Mouse (Mus musculus) frontal cortex, postnatal 10 days (tissue): Measurements from ENCODE around the gene Qrfp.

Experiments
- DNase-seq, 2 experiments: peaks; one replicate each; pipeline ENCODE4 v3.0.0; 2022; ENCODE audit warnings: low spot score in 2 of 2, mixed read lengths in 1 of 2

Gene Qrfp

DNA sequence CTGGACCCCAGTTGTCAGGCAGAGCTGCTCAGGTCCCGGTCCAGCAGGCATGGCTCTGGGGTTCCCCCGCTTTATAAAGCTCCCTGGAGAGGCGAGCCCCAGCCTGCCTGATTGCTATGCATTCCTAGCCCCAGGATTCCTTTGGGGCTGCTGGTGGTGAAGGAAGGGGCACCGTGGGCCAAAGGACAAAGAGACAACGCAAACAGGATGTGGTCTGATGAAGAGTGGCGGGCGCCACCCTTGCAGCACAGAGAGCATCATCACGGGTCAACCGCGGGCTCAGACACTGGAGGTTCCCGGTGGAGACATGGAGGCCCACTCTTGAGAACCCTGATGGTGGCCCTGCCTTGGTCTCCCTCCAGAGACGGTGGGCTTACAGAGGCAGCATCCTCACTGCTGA lies at the start of gene Qrfp:
Gene Qrfp, minus strand, starts transcription at position 137 of the 400 bp plus-strand sequence.
- DNase-seq, result no peak

DNA sequence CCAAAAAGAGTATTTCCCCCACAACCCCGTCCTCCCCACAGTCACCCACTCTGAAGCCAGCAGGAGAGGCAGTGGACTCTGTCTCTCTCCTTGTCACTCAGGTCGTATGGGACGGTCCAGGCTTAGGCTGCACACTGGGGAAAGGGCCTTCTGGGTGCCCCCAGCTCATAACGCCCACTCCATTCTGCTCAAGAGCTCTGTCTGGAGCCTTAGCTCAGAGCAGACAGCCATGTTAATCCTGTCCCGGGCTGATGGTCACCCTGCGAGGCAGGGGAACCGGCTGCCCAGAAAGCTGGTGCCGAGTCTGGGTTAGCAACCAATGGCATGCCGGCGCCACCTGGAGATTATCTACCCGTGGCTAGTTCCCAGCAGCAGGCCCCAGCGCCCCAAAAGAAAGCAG lies 48.1 kb upstream of the Qrfp start:
- no peak for DNase-seq

DNA sequence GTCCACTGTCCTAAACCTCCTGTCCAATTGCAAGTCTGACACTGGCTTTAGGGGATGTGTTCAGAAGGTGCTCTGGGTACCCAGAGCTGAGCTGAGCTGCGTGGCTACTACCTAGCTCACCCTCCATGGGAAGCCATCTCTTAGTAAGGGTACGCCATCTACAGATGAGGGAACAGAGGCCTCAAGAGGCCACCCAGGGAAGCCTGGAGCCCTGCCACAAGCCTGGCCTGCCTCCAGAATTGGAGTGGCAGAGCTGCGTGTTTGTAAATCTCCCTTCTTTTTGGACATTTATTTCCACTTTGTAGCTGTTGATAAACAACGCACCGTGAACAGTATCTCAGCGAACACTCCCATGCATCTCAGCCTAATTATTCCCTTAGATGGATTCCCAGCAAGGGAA lies 46.8 kb upstream of the Qrfp start:
- DNase-seq, result no peak

DNA sequence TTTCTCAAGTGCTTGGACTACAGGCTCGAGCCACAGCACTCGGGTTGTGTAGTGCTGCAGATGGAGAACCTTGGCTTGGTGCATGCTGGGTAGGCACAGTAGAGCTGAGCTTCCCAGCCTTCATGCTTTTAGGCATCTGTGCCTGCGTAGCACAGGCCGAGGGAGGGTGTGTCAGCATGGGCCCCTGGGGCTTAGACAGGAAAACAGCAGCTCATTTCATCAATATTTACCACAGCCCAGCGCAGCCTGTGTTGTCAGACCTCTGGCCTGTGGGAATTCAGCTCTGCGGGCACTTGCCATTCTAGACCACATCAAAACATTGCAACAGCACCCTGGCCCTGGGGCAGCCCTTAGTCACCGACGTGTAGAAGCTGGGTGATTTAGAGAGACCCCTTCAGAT lies 45.6 kb upstream of the Qrfp start:
- DNase-seq, result no peak

DNA sequence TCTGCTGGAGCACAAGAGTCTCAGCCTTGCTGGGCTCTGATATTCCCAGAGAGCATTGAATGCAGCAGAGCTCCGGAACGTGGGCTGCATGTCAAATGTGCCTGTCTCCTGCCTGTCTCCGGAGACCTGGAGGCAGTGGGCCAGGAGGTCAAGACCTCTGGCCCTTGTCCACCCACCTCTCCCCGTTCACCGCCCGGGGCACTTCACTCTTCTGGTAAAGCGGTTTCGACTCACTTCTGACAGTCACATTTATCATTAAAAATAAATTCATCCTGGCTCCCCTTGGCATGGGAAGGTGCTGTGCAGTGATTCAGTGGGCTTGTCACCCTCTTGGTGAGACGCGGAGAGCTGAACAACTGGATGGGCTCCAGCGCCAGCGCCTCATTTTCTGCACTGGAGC lies 39.8 kb upstream of the Qrfp start:
- no peak for DNase-seq

DNA sequence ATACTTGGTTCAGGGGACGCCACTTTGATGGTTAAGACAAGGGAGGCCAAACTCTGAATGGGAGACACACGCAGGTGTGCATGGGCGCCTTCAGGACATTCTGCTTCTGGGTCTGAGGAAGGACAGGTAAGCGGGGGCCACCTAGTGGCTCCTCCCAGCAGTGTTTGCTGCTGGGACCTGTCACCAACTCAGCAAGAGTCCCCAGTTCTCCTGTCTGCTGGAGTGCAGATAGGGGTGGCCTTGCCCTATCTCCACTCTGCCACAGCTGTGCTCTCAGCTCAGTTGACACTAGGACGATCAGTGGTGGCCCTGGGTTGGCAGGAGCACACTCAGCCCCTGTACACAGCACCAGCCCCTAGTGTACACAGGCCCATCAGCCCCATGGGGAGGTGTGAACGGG lies 37.5 kb upstream of the Qrfp start:
- no peak for DNase-seq

DNA sequence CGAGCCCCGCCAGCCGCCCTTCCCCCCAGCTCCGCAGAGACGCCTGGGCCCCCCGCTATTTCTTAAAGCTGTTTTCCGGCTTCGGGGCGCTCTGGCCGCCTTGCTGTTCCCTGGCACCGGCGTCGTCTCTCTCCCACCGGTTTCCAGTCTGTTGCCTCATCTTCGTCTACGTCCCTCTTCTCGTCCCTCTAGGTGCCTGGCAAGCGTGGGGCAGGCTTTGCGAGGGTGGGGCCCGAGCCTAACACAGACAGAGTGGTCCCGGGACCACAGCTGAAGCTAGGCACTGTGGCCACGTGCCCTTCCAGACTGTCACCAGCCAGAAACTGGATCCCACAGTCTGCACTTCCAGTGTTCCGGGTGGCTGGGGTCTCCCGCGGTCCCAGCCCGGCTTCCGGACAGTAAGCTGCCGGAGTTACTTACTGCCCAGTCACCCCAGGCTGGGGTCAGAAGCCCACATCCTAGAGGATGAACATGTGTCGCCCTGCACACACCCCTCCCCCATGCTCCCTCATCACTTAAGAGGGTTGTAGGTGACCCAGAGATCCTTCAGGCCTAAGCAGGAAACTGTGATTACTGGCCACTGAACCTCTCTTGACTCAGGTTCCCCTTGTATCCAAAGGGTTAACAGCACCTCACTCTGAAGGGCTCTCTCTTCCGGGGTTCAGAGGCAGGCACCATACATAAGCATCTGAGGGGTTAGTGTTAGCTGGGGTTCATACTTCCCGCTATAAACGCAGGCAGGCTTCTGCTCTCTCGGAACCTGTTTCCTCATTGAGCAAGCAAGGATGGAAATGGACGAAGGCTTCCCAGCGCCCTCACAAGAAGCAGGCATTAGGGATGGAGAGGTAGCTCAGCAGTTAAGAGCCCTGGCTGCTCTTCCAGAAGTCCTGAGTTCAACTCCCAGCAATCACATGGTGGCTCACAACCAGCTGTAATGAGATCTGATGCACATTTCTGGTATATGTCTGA lies 36.6 kb upstream of the Qrfp start:
- DNase-seq, result no peak

DNA sequence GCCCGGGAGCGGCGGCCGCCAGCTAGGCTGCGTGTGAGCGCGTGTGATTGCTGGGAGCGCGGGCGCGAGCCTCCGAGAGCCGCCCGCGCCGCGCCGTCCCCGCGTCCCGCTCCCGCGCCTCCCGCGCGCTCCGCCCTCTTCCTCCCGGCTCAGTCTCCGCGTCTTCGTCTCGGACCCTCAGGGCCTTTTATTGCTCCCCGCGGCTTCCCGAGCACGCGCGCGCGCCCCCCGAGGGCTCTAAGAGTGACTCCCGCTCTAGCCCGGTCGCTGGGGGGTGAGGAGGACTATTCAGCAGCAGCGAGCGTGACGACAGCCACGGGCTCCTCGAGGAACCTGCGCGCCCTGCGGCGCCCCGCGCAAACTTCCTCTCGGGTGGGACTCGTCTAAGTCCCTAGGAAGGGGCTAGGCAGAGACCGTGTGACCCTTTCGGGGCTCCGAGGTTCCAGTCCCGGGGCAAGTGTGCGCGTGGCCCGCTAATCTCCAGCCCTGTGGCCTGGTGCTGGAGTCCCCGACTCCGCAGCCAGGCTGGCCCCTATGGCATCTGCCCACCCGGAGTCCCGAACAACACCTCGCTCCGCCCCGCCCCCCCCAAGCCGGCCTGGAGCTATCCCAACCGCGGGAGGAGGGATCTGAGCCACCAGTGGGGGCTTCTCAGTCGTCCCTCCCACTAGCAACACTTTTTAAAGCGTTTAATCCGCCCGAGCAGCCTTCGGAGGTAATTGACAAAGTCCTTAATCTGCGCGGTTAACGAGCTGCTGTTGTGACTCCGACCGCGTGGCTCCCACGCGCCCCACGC lies 35.7 kb upstream of the Qrfp start, which contains the start of gene Fibcd1:
Gene Fibcd1, minus strand, starts transcription at position 110 of the 796 bp plus-strand sequence.
- no peak for DNase-seq

DNA sequence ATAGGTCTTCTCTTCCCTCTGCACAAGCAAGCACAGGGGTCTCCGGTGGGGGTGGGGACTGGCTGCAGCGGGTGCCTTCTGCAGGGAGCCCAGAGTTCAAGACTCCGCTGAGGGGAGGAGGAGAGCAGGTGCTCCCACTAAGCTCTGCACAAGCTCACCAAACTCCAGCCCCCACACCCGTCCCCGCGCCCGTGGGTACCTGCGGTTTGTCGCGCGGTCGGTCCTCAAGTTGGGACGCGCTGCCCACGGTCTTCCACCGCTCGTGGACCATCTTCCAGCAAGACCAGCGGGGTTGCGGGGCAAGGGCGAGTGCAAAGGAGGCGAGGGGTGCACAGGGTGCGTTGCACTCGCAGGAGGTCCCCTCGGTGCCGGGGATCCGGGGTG lies 35.1 kb upstream of the Qrfp start:
- DNase-seq, result no peak

DNA sequence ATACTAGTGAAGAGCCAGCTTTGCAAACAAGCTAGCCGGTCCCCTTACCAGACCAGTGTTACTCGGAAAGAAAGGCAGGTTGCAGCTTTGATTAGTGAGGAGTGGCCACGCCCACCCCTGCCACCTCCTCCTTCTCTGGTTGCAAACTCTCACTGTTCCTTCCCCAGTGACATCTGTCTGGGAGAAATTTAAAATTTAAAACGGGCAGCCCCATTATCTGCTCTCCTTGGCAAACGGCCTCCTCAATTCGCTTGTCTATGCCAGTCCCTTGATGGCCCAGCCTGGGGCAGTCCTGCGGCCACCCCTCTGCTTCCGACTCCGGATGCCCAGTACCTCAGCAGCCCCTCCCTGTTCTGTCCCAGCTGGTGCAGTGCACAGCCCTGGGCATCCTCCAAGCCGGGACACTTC lies 34.4 kb upstream of the Qrfp start:
- no peak for DNase-seq

DNA sequence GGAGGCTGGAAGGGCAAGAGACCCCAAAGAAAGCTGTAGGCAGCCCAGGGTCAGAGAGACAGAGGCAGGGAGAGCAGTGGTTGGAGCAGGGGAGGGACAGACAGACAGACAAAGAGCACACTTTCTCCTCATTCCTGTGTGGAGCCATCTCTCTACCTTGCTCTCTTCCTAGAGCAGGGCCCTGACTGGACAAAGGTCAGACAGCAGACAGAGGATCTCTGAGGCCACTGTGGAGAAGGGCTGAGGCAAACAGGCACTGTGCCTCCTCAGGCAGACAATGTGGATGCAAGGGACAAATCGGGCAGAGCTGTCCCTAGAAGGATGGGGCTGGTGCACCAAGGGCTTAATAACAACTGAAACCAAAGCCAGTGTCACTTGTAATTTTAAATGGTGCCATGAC lies 28.5 kb upstream of the Qrfp start:
- no peak for DNase-seq

DNA sequence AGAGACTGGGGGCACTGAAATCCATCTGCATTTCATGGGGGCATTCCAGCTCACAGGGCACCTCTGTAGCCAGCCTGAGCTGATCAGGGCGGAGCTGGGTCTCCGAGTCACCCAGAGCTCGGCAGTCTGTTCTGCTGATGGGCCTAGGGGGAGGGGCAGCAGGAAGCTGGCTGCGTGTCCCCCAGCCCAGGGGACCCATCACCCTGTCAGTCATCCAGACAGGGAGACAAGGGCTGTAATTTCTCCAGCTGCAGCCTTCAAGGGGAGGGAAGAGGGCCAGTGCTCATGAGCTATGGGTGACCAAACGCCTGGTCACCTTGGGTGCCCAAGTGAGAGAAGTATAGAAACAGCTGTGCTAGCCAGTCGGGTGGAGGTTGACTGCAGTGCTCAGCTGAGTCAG lies 26.6 kb upstream of the Qrfp start:
- no peak for DNase-seq

DNA sequence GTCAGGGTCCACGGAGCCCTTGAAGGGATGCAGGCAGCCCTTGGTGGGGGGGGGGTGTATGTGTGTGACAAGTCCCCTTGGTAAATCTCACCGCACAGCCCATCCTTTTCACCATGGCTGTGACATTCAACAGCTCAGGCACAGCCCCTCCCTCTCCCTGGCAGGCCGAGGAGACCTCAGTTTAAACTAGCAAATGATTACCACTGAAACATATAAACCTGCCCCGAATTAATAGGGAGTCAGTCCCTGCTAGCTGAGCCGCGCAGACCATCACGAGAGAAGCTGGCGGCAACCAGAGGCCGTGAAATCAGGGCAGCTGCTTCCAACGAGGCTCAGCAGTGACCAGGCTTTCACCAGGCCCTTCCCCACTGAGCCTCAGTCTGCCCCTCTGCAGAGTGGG lies 25.7 kb upstream of the Qrfp start:
- no peak for DNase-seq

DNA sequence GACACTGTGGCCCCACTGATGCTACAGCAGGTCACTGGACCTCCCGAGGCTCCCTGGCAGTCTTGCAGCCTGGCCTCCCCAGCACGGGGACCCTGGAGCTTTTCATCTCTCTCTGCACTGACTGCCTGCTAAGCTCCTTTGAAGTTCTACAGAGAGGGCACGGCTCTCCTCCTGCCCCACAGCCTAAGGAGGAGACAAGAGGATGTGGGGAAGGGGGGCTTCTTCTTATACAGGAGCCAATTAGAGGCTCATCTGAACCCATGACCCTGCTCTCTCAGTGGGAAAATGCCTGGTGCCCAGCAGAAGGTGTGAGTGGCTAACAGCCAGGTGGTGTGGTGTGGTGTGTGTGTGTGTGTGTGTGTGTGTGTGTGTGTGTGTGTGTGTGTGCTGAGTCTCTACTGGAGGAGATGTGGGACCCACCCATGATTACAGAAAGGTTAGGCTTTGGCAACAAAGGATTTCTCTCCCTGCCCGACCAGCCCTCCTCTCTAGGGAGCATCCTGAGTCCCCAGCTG lies 18.0 kb upstream of the Qrfp start:
- no peak for DNase-seq

DNA sequence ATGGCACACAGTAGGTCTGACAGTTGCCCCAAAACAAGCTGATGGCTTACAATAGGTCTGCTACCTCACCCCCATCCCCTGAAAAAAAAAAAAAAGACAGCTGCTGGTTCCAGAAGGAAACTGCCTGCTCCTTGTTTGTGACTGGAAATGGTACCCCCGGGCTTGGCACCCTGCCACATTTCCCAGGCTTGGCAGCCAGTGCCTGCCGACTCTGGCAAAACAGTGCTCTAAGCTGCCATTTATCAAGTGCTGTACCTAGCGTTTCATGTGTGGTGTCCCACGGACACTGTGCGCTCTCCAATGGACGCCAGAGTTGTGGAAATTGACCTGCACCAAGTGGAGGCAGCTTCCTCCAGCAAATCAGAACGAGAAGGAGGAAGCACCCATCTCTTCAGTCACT lies 17.5 kb upstream of the Qrfp start:
- DNase-seq, result peak; percentile 80 to 81

DNA sequence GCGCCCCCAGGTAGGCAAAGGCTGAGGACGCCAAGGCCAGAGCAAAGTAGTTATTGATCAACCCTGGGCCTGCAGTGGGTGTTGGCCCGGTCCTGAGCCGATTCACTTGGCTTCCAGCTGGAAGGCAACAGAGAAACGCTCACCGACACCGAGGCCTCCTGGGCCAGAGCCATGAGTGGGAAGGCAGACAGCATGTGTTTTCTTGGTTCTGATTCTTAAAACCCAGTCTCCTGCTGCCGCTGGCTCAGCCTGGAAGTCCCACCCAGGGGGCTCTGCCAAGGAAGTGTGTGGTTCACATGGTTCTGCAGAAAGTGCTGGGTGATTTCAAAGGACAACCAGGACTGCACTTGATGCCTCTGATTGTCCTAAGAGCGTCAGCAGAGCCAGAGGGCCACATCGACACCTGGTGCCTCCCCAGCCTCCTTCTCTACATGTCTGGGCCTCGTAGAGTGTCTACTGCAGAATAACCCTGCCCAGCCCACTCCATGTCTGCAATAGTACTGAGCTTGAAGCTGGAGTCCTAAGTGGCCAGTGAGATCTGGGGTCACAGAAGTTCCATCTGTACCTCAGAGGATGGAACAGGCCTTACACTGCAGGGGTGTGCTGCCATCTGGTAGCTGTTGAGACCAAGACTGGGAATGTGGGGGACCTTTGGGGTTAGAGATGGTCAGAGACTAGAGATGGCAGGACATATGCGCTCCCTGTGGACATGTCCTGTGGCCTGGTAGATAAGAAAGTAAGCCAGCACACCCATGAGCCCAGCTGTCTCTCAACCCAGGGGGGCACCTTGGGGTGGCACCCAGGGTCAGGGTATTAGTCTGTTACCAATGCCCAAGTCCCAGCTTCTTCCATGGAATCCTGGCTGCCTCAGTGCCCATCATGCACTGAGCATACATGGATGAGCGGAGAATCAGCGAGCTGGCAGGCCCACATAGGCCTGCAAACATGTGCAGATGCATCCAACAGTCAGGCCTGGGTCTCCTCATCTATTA lies 16.0 kb upstream of the Qrfp start:
- no peak for DNase-seq

DNA sequence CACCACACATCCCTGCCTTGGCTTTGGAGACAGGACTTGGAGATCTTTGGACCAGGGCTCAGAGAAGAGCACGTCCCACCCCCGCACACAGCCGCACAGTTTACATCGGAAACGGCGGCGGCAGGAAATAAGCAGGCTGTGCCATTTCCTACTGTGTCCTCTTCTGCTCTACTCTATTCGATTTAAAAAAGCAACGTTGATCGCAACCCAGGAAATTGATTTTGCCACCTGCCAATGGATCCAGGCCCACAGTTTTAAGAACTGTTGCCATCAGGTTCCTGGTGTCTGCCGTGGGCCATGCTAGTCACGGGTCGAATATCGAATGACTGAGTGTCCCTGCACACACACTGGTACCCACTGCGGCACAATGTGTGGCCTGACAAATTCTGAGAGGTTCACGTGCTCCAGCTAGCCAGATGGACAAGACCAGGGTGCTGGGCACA lies 15.1 kb upstream of the Qrfp start:
- DNase-seq, result no peak

DNA sequence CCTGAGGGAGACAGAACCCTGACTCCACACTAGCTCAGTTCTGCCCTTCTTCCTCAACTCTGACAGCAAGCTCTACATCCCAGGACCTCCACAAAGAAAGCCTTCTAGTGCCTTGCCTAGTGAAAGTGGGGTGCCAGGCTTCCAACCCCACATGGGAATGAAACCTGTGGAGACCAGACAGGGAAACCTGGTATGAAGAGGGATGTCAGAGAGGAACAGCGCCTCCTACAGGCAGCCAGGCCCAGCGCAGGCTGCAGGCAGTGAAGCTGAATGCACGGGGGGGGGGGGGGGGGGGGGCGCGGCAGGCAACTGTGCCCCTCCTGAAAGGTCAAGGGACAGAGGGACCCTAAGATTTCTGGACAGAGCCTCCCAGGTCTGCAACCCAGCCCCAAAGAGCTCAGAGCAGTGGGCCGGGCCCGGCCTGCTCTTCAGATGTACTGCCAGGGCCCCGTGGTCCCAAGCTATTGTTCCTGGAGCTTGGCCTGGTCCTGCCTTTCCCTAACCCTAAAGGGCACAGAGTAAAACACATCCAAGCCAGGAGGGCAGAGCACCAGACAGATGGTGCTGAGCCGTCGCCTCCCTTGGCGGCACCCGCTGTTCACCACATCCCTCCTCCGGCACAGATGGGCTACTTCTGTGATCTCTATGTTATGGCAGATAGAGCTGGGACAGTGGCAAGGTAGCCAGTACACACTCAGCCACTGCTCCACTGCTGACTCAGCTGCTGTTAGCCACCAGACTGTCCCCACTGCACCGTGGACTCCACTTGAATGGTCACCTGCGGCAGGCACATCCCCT lies 13.8 kb upstream of the Qrfp start:
- no peak for DNase-seq

DNA sequence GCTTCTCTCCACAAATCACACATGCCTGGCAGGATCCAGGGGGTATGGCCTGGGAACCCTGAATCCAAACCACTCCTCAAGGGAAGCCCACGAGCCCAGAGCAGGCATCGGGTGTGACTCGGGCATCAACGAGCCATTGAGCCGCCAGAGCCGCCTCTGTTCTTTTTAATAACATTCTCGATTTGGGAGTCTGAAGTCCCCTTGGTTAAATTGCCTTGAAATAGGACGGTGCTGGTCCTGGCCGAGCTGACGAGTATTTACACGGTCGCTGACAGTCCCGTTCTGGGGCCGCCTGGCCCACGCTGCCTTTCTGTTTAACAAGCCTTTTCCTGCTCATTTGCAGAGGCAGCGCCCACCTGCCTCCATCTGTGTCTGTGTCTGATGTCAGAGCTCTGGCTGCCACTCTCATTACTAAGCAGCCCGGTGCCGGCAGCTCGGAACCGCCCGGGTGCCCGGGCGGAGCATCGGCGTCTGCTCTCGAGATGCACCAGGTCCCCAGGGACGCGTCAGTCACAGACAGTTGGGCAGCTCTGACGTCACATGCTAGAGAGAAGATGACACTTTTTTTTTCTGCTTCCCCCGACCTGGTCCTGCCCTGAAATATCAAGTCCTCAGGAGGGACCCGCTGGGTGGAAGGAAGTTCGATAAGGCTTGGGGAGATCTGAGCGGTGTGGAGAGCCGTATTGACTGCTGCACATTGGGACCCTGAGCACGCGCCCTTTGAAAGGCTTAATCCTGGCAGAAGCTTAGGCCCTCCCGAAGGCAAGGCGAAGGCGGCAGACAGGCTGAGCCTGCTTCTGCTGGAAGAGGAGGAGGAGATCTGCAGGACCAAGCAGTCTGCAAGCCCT lies 12.4 kb upstream of the Qrfp start:
- DNase-seq, result peak; percentile 56 to 58
